Mouse (Mus musculus) kidney, embryonic 16.5 days (tissue): ENCODE measurements around the gene Larp4b. TPM values are rescaled to one million over a fixed set of nuclear protein-coding genes. Genes with fewer than 3 reads are reported as not detected.

Experiments used
- ATAC-seq: fragments of 200-750 bp; cut with Nextera tagmentation; 2 replicates; pipeline ENCODE4 v1.8.0; 2017; ENCODE audit warnings: moderate TSS enrichment; ENCODE audit not compliant: low FRiP score, low TSS enrichment
- H3K27ac ChIP-seq: fragments of 300-500 bp; sonication (generic); 2 replicates; pipeline ENCODE4 v1.5.1; 2014; ENCODE audit warnings: low read length
- H3K27me3 ChIP-seq: fragments of 300-500 bp; sonication (generic); 2 replicates; pipeline ENCODE4 v1.6.1; 2014; ENCODE audit warnings: low read length, control low read depth, mixed read lengths; ENCODE audit not compliant: insufficient read depth
- H3K36me3 ChIP-seq: fragments of 300-500 bp; sonication (generic); 2 replicates; pipeline ENCODE4 v1.6.1; 2014; ENCODE audit warnings: low read length, control low read depth, mixed read lengths; ENCODE audit not compliant: insufficient read depth
- H3K4me1 ChIP-seq: fragments of 300-500 bp; sonication (generic); 2 replicates; pipeline ENCODE4 v1.6.1; 2014; ENCODE audit warnings: low read length, control low read depth, mixed read lengths; ENCODE audit not compliant: insufficient read depth
- H3K4me2 ChIP-seq: fragments of 300-500 bp; sonication (generic); replicated peaks from 2 replicates; pipeline ENCODE4 v1.6.1; 2014; ENCODE audit warnings: low read depth, low read length
- H3K4me3 ChIP-seq: fragments of 300-500 bp; sonication (generic); 2 replicates; pipeline ENCODE4 v1.5.1; 2014; ENCODE audit warnings: mild to moderate bottlenecking, low read length
- H3K9ac ChIP-seq: fragments of 300-500 bp; sonication (generic); replicated peaks from 2 replicates; pipeline ENCODE4 v1.6.1; 2014; ENCODE audit warnings: low read length
- H3K9me3 ChIP-seq: fragments of 300-500 bp; sonication (generic); 2 replicates; pipeline ENCODE4 v1.6.1; 2016; ENCODE audit warnings: low read length, control low read depth
- WGBS: fragments of 180-500 bp; shearing (Covaris S2); extraction: QIAGEN DNeasy Blood & Tissue Kit; methylation state at CpG from one replicate; pipeline ENCODE4 v1.1.7; 2014; 5-methylcytosine and 5-hydroxymethylcytosine counted together
- polyA plus RNA-seq: library from polyadenylated mRNA; unstranded; fragments of >200 nt; fragmentation: Nextera tagmentation; extraction: Ambion mirVana; gene quantifications from 2 replicates; pipeline ENCODE4 v1.2.1, GENCODE M21; 2015

The Larp4b gene
- polyA plus RNA-seq, 1 experiment from 2014 or later: 32.3 TPM

GRCm38 (mm10) chr13:9142371-9142770 is 48.7 kb downstream of the Larp4b start:
- H3K36me3 ChIP-seq: peaks cover 54% of the 10 kb centered on the region
- ATAC-seq: no peak
- WGBS: 70% methylated on average over 2 of the region's 2 CpGs

DNA sequence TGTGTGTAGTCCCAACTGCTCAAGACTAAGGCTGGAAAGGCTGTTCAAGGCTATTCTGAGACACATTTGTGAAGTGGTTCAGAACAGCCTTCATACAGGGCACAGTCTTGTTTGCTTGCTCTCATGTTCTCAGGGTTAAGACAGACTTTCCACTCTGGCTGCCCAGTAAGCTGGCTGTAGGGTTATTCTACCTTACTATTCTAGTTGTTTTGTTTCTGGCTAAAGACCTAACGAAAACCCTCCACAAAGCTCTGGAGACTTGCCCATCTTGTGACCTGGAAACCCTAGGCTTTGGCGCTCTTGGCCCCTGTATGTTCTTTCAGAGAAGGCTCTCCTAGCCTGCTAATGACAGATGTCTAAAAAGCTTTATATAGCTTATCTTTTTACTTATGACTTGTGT is 55.1 kb downstream of the Larp4b start:
- ATAC-seq: no peak
- peaks cover 48% of the 10 kb centered on the region for H3K36me3 ChIP-seq
- no peaks in the 10 kb centered on the region for H3K4me1 ChIP-seq
- no peak overlapping the region for H3K9ac ChIP-seq
- WGBS: 88% methylated on average over 2 of the region's 2 CpGs
- no peaks in the 10 kb centered on the region for H3K9me3 ChIP-seq
- no peak overlapping the region for H3K4me3 ChIP-seq
- no peak overlapping the region for H3K27ac ChIP-seq
- no peak overlapping the region for H3K4me2 ChIP-seq
- no peaks in the 10 kb centered on the region for H3K27me3 ChIP-seq

More at GRCm38 (mm10) chr13:9142371-9142770, 48.7 kb downstream of the Larp4b start:
- Histone ChIP-seq H3K9ac (no peak overlapping the region), H3K27me3 (no peaks in the 10 kb centered on the region), H3K4me2 (no peak overlapping the region), H3K27ac (no peak overlapping the region), H3K4me3 (no peak overlapping the region), H3K9me3 (no peaks in the 10 kb centered on the region), H3K4me1 (no peaks in the 10 kb centered on the region)

GRCm38 (mm10) chr13:9149473-9150217 is 56.0 kb downstream of the Larp4b start:
- Histone ChIP-seq H3K4me3 (no peak overlapping the region), H3K9ac (no peak overlapping the region), H3K4me2 (no peak overlapping the region), H3K27me3 (no peaks in the 10 kb centered on the region), H3K4me1 (no peaks in the 10 kb centered on the region), H3K36me3 (peaks cover 48% of the 10 kb centered on the region), H3K27ac (no peak overlapping the region), H3K9me3 (no peaks in the 10 kb centered on the region)
- no peak for ATAC-seq
- 67% methylated on average over 7 of the region's 7 CpGs for WGBS

GRCm38 (mm10) chr13:9151100-9151499 is 57.4 kb downstream of the Larp4b start:
- H3K4me2 ChIP-seq: no peak overlapping the region
- H3K36me3 ChIP-seq: peaks cover 54% of the 10 kb centered on the region
- no peak overlapping the region for H3K4me3 ChIP-seq
- 69% methylated on average over 6 of the region's 6 CpGs for WGBS
- H3K4me1 ChIP-seq: no peaks in the 10 kb centered on the region
- H3K27ac ChIP-seq: no peak overlapping the region
- H3K9me3 ChIP-seq: no peaks in the 10 kb centered on the region
- ATAC-seq: no peak
- H3K9ac ChIP-seq: no peak overlapping the region
- no peaks in the 10 kb centered on the region for H3K27me3 ChIP-seq

DNA sequence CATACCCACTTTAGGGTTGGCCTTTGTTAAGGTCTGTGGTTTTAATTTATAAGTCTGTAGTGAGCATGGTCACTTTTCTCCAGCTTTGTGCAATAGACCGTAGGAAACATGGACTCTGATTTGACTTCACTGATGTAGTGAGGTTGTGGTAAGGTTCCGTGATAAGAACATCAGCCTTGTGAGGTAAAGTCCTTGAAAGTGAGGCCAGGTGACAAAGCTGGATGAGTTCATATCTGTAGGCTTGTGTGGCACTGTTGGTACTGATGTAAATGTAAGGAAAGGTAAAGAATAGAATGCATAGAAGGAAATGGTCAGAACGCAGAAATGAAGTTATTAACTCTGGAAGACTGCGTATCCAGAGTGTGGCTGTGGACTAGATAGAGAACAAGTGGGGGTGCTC is 57.9 kb downstream of the Larp4b start:
- H3K36me3 ChIP-seq: peaks cover 54% of the 10 kb centered on the region
- ATAC-seq: no peak
- WGBS: 96% methylated on average over 4 of the region's 4 CpGs

GRCm38 (mm10) chr13:9152267-9152666 is 58.6 kb downstream of the Larp4b start:
- Histone ChIP-seq H3K36me3 (peaks cover 54% of the 10 kb centered on the region), H3K4me3 (no peak overlapping the region), H3K27me3 (no peaks in the 10 kb centered on the region), H3K9me3 (no peaks in the 10 kb centered on the region), H3K4me2 (no peak overlapping the region), H3K9ac (no peak overlapping the region), H3K4me1 (no peaks in the 10 kb centered on the region), H3K27ac (no peak overlapping the region)
- ATAC-seq: no peak
- 82% methylated on average over 2 of the region's 2 CpGs for WGBS

More for the DNA sequence above, 57.9 kb downstream of the Larp4b start:
- H3K4me2 ChIP-seq: no peak overlapping the region
- H3K4me1 ChIP-seq: no peaks in the 10 kb centered on the region
- no peaks in the 10 kb centered on the region for H3K9me3 ChIP-seq
- no peak overlapping the region for H3K9ac ChIP-seq
- no peak overlapping the region for H3K4me3 ChIP-seq
- H3K27ac ChIP-seq: no peak overlapping the region
- no peaks in the 10 kb centered on the region for H3K27me3 ChIP-seq

- no peak overlapping the region for H3K9ac ChIP-seq
- 52% methylated on average over 9 of the region's 9 CpGs for WGBS
- no peak overlapping the region for H3K4me2 ChIP-seq
- H3K27me3 ChIP-seq: no peaks in the 10 kb centered on the region
- ATAC-seq: peak; percentile 86
- no peak overlapping the region for H3K27ac ChIP-seq
- H3K9me3 ChIP-seq: no peaks in the 10 kb centered on the region
- H3K4me1 ChIP-seq: no peaks in the 10 kb centered on the region
- H3K4me3 ChIP-seq: no peak overlapping the region
- H3K36me3 ChIP-seq: peaks cover 59% of the 10 kb centered on the region
These were observed 60.1 kb downstream of the Larp4b start for GRCm38 (mm10) chr13:9153803-9154202.

DNA sequence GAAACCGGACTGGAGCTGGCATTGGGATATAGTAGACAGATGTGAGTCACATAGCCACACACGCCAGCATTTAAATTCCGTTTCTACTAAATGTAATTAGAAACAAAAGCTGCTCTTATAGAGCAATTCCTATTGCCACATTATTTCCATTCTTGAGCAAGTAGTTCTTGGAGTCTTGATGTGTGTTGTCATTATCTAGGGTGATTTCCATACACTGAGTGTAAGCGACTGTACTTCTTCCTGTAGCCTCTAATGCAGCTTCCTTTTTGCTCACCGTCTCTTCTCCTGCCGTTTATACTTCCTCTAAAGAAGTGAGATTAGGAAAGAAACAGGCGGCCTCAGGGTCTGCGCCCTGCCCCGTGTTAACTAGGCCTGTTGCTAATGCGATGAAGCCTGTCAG is 65.6 kb downstream of the Larp4b start:
- H3K4me3 ChIP-seq: no peak overlapping the region
- H3K4me2 ChIP-seq: no peak overlapping the region
- 91% methylated on average over 10 of the region's 10 CpGs for WGBS
- H3K36me3 ChIP-seq: peaks cover 61% of the 10 kb centered on the region
- ATAC-seq: no peak
- no peak overlapping the region for H3K27ac ChIP-seq
- no peak overlapping the region for H3K9ac ChIP-seq
- H3K4me1 ChIP-seq: no peaks in the 10 kb centered on the region
- H3K9me3 ChIP-seq: no peaks in the 10 kb centered on the region
- H3K27me3 ChIP-seq: no peaks in the 10 kb centered on the region

GRCm38 (mm10) chr13:9162888-9163287 is 69.2 kb downstream of the Larp4b start:
- Histone ChIP-seq H3K27me3 (no peaks in the 10 kb centered on the region), H3K36me3 (peaks cover 68% of the 10 kb centered on the region), H3K4me1 (no peaks in the 10 kb centered on the region), H3K9ac (no peak overlapping the region), H3K4me2 (no peak overlapping the region), H3K4me3 (no peak overlapping the region), H3K27ac (no peak overlapping the region), H3K9me3 (no peaks in the 10 kb centered on the region)
- WGBS: 93% methylated on average over 4 of the region's 4 CpGs
- ATAC-seq: no peak

GRCm38 (mm10) chr13:9167842-9168241 is 74.2 kb downstream of the Larp4b start:
- Histone ChIP-seq H3K4me1 (no peaks in the 10 kb centered on the region), H3K9ac (no peak overlapping the region), H3K9me3 (no peaks in the 10 kb centered on the region), H3K27me3 (no peaks in the 10 kb centered on the region), H3K36me3 (peaks cover 65% of the 10 kb centered on the region), H3K4me2 (no peak overlapping the region), H3K27ac (no peak overlapping the region), H3K4me3 (no peak overlapping the region)
- 90% methylated on average over 3 of the region's 3 CpGs for WGBS
- ATAC-seq: no peak
